In genomic region chr13:97409891-97410525, GRCm38 (mm10) we compare ENCODE assay signal across 15 mouse cellular contexts.
A peak's percentile ranks its signal among the peaks of the same experiment; 100 is the strongest.
DNase-seq lines count a peak whose midpoint lies in the region; ATAC-seq and TF ChIP-seq lines count a peak whose summit lies in the region.
"Had no signal": no experiment of that assay in that cellular context is flagged by ENCODE, and none has a peak within 500 bp of the region (broad histone marks: within the 10 kb centered on the region; RNA-seq: fewer than 3 reads in every experiment).

No protein-coding gene starts in this region.

- peaks cover 58% of the 10 kb centered on the region for H3K4me1 ChIP-seq in embryonic facial prominence, embryonic 13.5 days
- H3K4me1 ChIP-seq in embryonic facial prominence, embryonic 10.5 days: peaks cover 25% of the 10 kb centered on the region
- H3K4me1 ChIP-seq in midbrain, embryonic 12.5 days: peaks cover 42% of the 10 kb centered on the region
- peaks cover 7% of the 10 kb centered on the region for H3K4me1 ChIP-seq in midbrain, embryonic 11.5 days (ENCODE audit: control insufficient read depth, insufficient read depth, low read length)
- H3K4me1 ChIP-seq in hindbrain, postnatal 0 days (ENCODE audit: insufficient read depth, low read length): 0 out of 2 replicates have a peak, but pooled peaks cover 13% of the 10 kb centered on the region
- H3K4me1 ChIP-seq: intestine, embryonic 15.5 days; megakaryocyte, embryonic 14.5 days had no signal

- H3K27me3 ChIP-seq in embryonic facial prominence, embryonic 13.5 days: no peaks in the 10 kb centered on the region
- H3K27me3 ChIP-seq in embryonic facial prominence, embryonic 10.5 days (replicated peaks; ENCODE audit: low read depth, poor library complexity, severe bottlenecking): no peaks in the 10 kb centered on the region
- peaks cover 8% of the 10 kb centered on the region for H3K27me3 ChIP-seq in midbrain, embryonic 12.5 days
- H3K27me3 ChIP-seq in midbrain, embryonic 11.5 days (ENCODE audit: control insufficient read depth, insufficient read depth, low read length): no peaks in the 10 kb centered on the region
- H3K27me3 ChIP-seq in hindbrain, postnatal 0 days (ENCODE audit: insufficient read depth, low read length): no peaks in the 10 kb centered on the region
- H3K27me3 ChIP-seq: intestine, embryonic 15.5 days had no signal

- H3K27ac ChIP-seq in embryonic facial prominence, embryonic 13.5 days: peak overlapping the region; percentile 62; the same call in 1 of the 2 replicates
- no peak overlapping the region; the same call in 1 of the 2 replicates for H3K27ac ChIP-seq in embryonic facial prominence, embryonic 10.5 days (replicated peaks)
- H3K27ac ChIP-seq in midbrain, embryonic 12.5 days (replicated peaks): peak overlapping the region; percentile 44; the same call in 1 of the 2 replicates
- H3K27ac ChIP-seq in midbrain, embryonic 11.5 days (ENCODE audit: low read depth, low read length): no peak overlapping the region
- no peak overlapping the region for H3K27ac ChIP-seq in hindbrain, postnatal 0 days
- H3K27ac ChIP-seq: heart, embryonic 15.5 days; intestine, embryonic 15.5 days had no signal

- TF ChIP-seq CTCF in hindbrain, postnatal 0 days (IDR thresholded peaks at IDR 0.05; ENCODE audit: low read depth): no peak

- H3K4me3 ChIP-seq in embryonic facial prominence, embryonic 13.5 days: no peak overlapping the region
- no peak overlapping the region for H3K4me3 ChIP-seq in embryonic facial prominence, embryonic 10.5 days
- H3K4me3 ChIP-seq in midbrain, embryonic 12.5 days: no peak overlapping the region
- H3K4me3 ChIP-seq in midbrain, embryonic 11.5 days (ENCODE audit: low read depth, low read length): no peak overlapping the region
- H3K4me3 ChIP-seq in hindbrain, postnatal 0 days (ENCODE audit: low read length): no peak overlapping the region
- H3K4me3 ChIP-seq: heart, embryonic 15.5 days; intestine, embryonic 15.5 days; megakaryocyte, embryonic 14.5 days had no signal

- H3K9ac ChIP-seq in embryonic facial prominence, embryonic 13.5 days: no peak overlapping the region
- no peak overlapping the region for H3K9ac ChIP-seq in midbrain, embryonic 12.5 days (replicated peaks)
- H3K9ac ChIP-seq in midbrain, embryonic 11.5 days (ENCODE audit: low read length): no peak overlapping the region
- H3K9ac ChIP-seq in hindbrain, postnatal 0 days (replicated peaks; ENCODE audit: low read length): no peak overlapping the region
- H3K9ac ChIP-seq: heart, embryonic 15.5 days; intestine, embryonic 15.5 days had no signal

- H3K36me3 ChIP-seq in embryonic facial prominence, embryonic 13.5 days: no peaks in the 10 kb centered on the region
- H3K36me3 ChIP-seq in embryonic facial prominence, embryonic 10.5 days (replicated peaks): no peaks in the 10 kb centered on the region
- H3K36me3 ChIP-seq in midbrain, embryonic 12.5 days: no peaks in the 10 kb centered on the region
- H3K36me3 ChIP-seq in midbrain, embryonic 11.5 days (ENCODE audit: control insufficient read depth, insufficient read depth, low read length): no peaks in the 10 kb centered on the region
- H3K36me3 ChIP-seq in hindbrain, postnatal 0 days (ENCODE audit: insufficient read depth, low read length): no peaks in the 10 kb centered on the region
- H3K36me3 ChIP-seq: heart, embryonic 15.5 days; intestine, embryonic 15.5 days had no signal

- 60% methylated on average over 6 of the region's 6 CpGs for WGBS in embryonic facial prominence, embryonic 13.5 days
- WGBS in embryonic facial prominence, embryonic 10.5 days: 73% methylated on average over 6 of the region's 6 CpGs
- WGBS in midbrain, embryonic 12.5 days: 54% methylated on average over 6 of the region's 6 CpGs
- WGBS in midbrain, embryonic 11.5 days: 70% methylated on average over 6 of the region's 6 CpGs
- 36% methylated on average over 6 of the region's 6 CpGs for WGBS in hindbrain, postnatal 0 days

- H3K4me2 ChIP-seq in embryonic facial prominence, embryonic 13.5 days: peak overlapping the region; percentile 18; the same call in 1 of the 2 replicates
- no peak overlapping the region for H3K4me2 ChIP-seq in midbrain, embryonic 12.5 days (replicated peaks)
- H3K4me2 ChIP-seq in midbrain, embryonic 11.5 days: no peak overlapping the region
- H3K4me2 ChIP-seq in hindbrain, postnatal 0 days (ENCODE audit: low read depth, low read length): no peak overlapping the region
- H3K4me2 ChIP-seq: heart, embryonic 15.5 days; intestine, embryonic 15.5 days had no signal

- ATAC-seq in embryonic facial prominence, embryonic 13.5 days (ENCODE audit: insufficient number of reproducible peaks, insufficient read depth, low FRiP score, low TSS enrichment, low read depth): no peak
- ATAC-seq in midbrain, embryonic 12.5 days (ENCODE audit: low FRiP score, low read depth): peak; percentile 63
- no peak for ATAC-seq in midbrain, embryonic 11.5 days (ENCODE audit: low FRiP score)
- peak; percentile 28; the same call in 1 of the 2 replicates for ATAC-seq in hindbrain, postnatal 0 days
- ATAC-seq: intestine, embryonic 15.5 days had no signal

- H3K9me3 ChIP-seq in embryonic facial prominence, embryonic 13.5 days: no peaks in the 10 kb centered on the region
- peaks cover 2% of the 10 kb centered on the region; the same call in 1 of the 2 replicates for H3K9me3 ChIP-seq in embryonic facial prominence, embryonic 10.5 days
- no peaks in the 10 kb centered on the region for H3K9me3 ChIP-seq in midbrain, embryonic 12.5 days
- no peaks in the 10 kb centered on the region for H3K9me3 ChIP-seq in midbrain, embryonic 11.5 days (ENCODE audit: control insufficient read depth, low read length)
- H3K9me3 ChIP-seq in hindbrain, postnatal 0 days (ENCODE audit: low read length): no peaks in the 10 kb centered on the region
- H3K9me3 ChIP-seq: heart, embryonic 15.5 days; intestine, embryonic 15.5 days had no signal

- no peak for DNase-seq in embryonic facial prominence, embryonic 10.5 days (ENCODE audit: low spot score)
- no peak for DNase-seq in midbrain, embryonic 11.5 days (ENCODE audit: low spot score, missing footprints)
- DNase-seq in hindbrain, postnatal 0 days (ENCODE audit: low spot score): peak; percentile 62
- peak; percentile 9 for DNase-seq in retina, postnatal 7 days (ENCODE audit: low read depth, low spot score)
- no peak for DNase-seq in kidney, postnatal 4 days
- DNase-seq in ovary, postnatal 10 days (ENCODE audit: low spot score): no peak
- DNase-seq: adrenal gland, postnatal 14 days; gastrocnemius, postnatal 36 days; kidney, postnatal 10 days; spleen, adult 18-20 months had no signal

Comparison
In these comparisons a context has a peak if more than half of its experiments do, and no peak if none do; other contexts are left out.
1. ATAC-seq: peak in midbrain, embryonic 12.5 days (single experiment) and hindbrain, postnatal 0 days (single experiment); none in embryonic facial prominence, embryonic 13.5 days (single experiment) and midbrain, embryonic 11.5 days (single experiment).
2. H3K27ac ChIP-seq: peak in embryonic facial prominence, embryonic 13.5 days (single experiment) and midbrain, embryonic 12.5 days (single experiment); none in embryonic facial prominence, embryonic 10.5 days (single experiment), midbrain, embryonic 11.5 days (single experiment) and hindbrain, postnatal 0 days (single experiment).
3. DNase-seq: peak in hindbrain, postnatal 0 days (single experiment) and retina, postnatal 7 days (single experiment); none in embryonic facial prominence, embryonic 10.5 days (single experiment), midbrain, embryonic 11.5 days (single experiment), kidney, postnatal 4 days (0 of 2) and ovary, postnatal 10 days (single experiment).